ENCODE assay signal across 8 mouse cellular contexts in the genomic region with DNA sequence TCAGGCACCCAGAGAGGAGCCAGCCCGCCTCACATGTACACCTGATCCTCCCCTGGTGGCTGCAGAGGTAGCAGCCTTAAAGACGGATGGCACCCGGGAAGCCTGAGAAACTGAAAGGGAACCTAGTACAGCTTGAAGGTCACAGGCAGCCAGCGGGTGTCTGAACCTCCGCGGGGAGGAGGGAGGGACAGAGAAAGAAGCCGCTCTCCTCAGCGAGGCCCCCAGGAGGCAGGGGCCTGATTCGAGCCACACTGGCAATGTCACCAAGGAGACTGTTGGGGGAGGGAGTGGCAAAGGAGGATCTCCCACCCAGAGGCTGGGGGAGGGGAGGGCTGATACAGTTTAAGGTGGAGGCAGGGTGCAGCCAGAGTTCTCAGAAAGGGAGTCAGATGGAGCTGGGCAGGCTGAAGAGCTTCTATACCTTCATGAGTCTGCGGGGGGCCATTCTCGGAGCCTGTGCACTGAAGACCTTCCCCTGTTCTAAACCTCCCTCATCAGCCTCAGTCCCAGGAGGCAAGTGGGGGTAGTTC. TPM values are rescaled to one million over a fixed set of nuclear protein-coding genes. Genes with fewer than 3 reads are reported as not detected.
A peak's percentile ranks its signal among the peaks of the same experiment; 100 is the strongest.
DNase-seq lines count a peak whose midpoint lies in the region; ATAC-seq and TF ChIP-seq lines count a peak whose summit lies in the region.

No protein-coding gene starts in this region.

- peak overlapping the region; percentile 56 for H3K4me3 ChIP-seq in E14TG2a.4 (replicated peaks; ENCODE audit: low read length)
- no peak overlapping the region for H3K4me3 ChIP-seq in forebrain, embryonic 13.5 days
- H3K4me3 ChIP-seq in limb, embryonic 10.5 days, result peak overlapping the region; percentile 31
- H3K4me3 ChIP-seq in neural tube, embryonic 14.5 days (ENCODE audit: low read depth, low read length), result no peak overlapping the region

- H3K9me3 ChIP-seq in E14TG2a.4 (ENCODE audit: low read length), result no peaks in the 10 kb centered on the region
- no peaks in the 10 kb centered on the region; the same call in 1 of the 2 replicates for H3K9me3 ChIP-seq in forebrain, embryonic 13.5 days (replicated peaks)
- no peaks in the 10 kb centered on the region for H3K9me3 ChIP-seq in limb, embryonic 10.5 days (replicated peaks)
- H3K9me3 ChIP-seq in neural tube, embryonic 14.5 days (ENCODE audit: control insufficient read depth, low read length), result peaks cover 2% of the 10 kb centered on the region; the same call in 1 of the 2 replicates

- H3K27ac ChIP-seq in forebrain, embryonic 13.5 days, result no peak overlapping the region
- H3K27ac ChIP-seq in limb, embryonic 10.5 days, result no peak overlapping the region
- no peak overlapping the region for H3K27ac ChIP-seq in neural tube, embryonic 14.5 days (ENCODE audit: low read depth, low read length)

- WGBS in forebrain, embryonic 13.5 days, result 5% methylated on average over 11 of the region's 11 CpGs
- 1% methylated on average over 11 of the region's 11 CpGs for WGBS in limb, embryonic 10.5 days
- WGBS in neural tube, embryonic 14.5 days, result 2% methylated on average over 11 of the region's 11 CpGs

- no peak for TF ChIP-seq CTCF in E14TG2a.4 (conservative IDR thresholded peaks at IDR 0.05; ENCODE audit: low read length)

- intact Hi-C loops in left cerebral cortex, postnatal 36 days (cut with DNase I), result no loop called here

- peak; percentile 20 for DNase-seq in gastrocnemius, postnatal 25 days
- no peak for DNase-seq in gastrocnemius, postnatal 10 days
- DNase-seq in limb, embryonic 10.5 days (ENCODE audit: low spot score), result no peak
- DNase-seq in cerebellum, adult 11 months, result no peak
- no peak for DNase-seq in left cerebral cortex, postnatal 36 days (ENCODE audit: low spot score in 2 of 2)

- peaks cover 35% of the 10 kb centered on the region for H3K4me1 ChIP-seq in E14TG2a.4 (replicated peaks; ENCODE audit: low read depth, low read length)
- H3K4me1 ChIP-seq in forebrain, embryonic 13.5 days, result peaks cover 31% of the 10 kb centered on the region
- peaks cover 42% of the 10 kb centered on the region for H3K4me1 ChIP-seq in limb, embryonic 10.5 days
- peaks cover 16% of the 10 kb centered on the region for H3K4me1 ChIP-seq in neural tube, embryonic 14.5 days (ENCODE audit: control insufficient read depth, insufficient read depth, low read length)

- no peak overlapping the region for H3K9ac ChIP-seq in forebrain, embryonic 13.5 days
- no peak overlapping the region for H3K9ac ChIP-seq in neural tube, embryonic 14.5 days (replicated peaks; ENCODE audit: low read depth, low read length)

- ATAC-seq in forebrain, embryonic 13.5 days, result 0 out of 2 replicates have a peak, but pooled peaks have one; percentile 43
- peak; percentile 44; the same call in 1 of the 2 replicates for ATAC-seq in neural tube, embryonic 14.5 days (ENCODE audit: low read depth)

- no peaks in the 10 kb centered on the region for H3K36me3 ChIP-seq in E14TG2a.4 (ENCODE audit: insufficient read depth, low read length)
- no peaks in the 10 kb centered on the region for H3K36me3 ChIP-seq in forebrain, embryonic 13.5 days (ENCODE audit: poor library complexity, severe bottlenecking)
- H3K36me3 ChIP-seq in limb, embryonic 10.5 days, result no peaks in the 10 kb centered on the region
- no peaks in the 10 kb centered on the region for H3K36me3 ChIP-seq in neural tube, embryonic 14.5 days (ENCODE audit: control insufficient read depth, insufficient read depth, low read length)

- peak overlapping the region; percentile 39 for H3K4me2 ChIP-seq in forebrain, embryonic 13.5 days
- peak overlapping the region; percentile 15; the same call in 1 of the 2 replicates for H3K4me2 ChIP-seq in neural tube, embryonic 14.5 days (ENCODE audit: low read depth, low read length)

- H3K27me3 ChIP-seq in E14TG2a.4 (ENCODE audit: insufficient read depth, low read length), result peaks cover 25% of the 10 kb centered on the region
- H3K27me3 ChIP-seq in forebrain, embryonic 13.5 days, result peaks cover 21% of the 10 kb centered on the region; the same call in 1 of the 2 replicates
- H3K27me3 ChIP-seq in limb, embryonic 10.5 days (ENCODE audit: low read depth, poor library complexity, severe bottlenecking), result peaks cover 50% of the 10 kb centered on the region
- H3K27me3 ChIP-seq in neural tube, embryonic 14.5 days (ENCODE audit: control insufficient read depth, insufficient read depth, low read length), result no peaks in the 10 kb centered on the region

RNA-seq across cellular contexts. Expression of a gene that starts 6.1 kb away (rescaled TPM):
- total RNA-seq in gastrocnemius, postnatal 25 days (2021), result 10 to 100 TPM; 45.0 to 47.1 TPM
- total RNA-seq in gastrocnemius, postnatal 10 days (2021), result 10 to 100 TPM; 62.3 to 71.8 TPM
- 7.4 and 8.0 TPM in 2 replicates for polyA plus RNA-seq in forebrain, embryonic 13.5 days (2015; fragmentation: Nextera tagmentation; extraction: Ambion mirVana)
- 1.2 and 4.0 TPM in 2 replicates for polyA plus RNA-seq in limb, embryonic 10.5 days (2016; fragmentation: Nextera tagmentation; extraction: Ambion mirVana)
- 10.6 and 10.7 TPM in 2 replicates for polyA plus RNA-seq in neural tube, embryonic 14.5 days (2014; fragmentation: Nextera tagmentation; extraction: Ambion mirVana)
- total RNA-seq in left cerebral cortex, postnatal 36 days (2021), result 10 to 100 TPM; 21.1 to 37.0 TPM

RNA-seq across cellular contexts. Expression of a gene that starts 40.7 kb away (rescaled TPM):
- total RNA-seq in gastrocnemius, postnatal 25 days (2021), result 100 to 1,000 TPM; 138 to 143 TPM
- total RNA-seq in gastrocnemius, postnatal 10 days (2021), result 100 to 1,000 TPM; 111 to 119 TPM
- 63.3 and 76.7 TPM in 2 replicates for polyA plus RNA-seq in forebrain, embryonic 13.5 days (2015; fragmentation: Nextera tagmentation; extraction: Ambion mirVana)
- 53.9 and 62.8 TPM in 2 replicates for polyA plus RNA-seq in limb, embryonic 10.5 days (2016; fragmentation: Nextera tagmentation; extraction: Ambion mirVana)
- 36.8 and 37.5 TPM in 2 replicates for polyA plus RNA-seq in neural tube, embryonic 14.5 days (2014; fragmentation: Nextera tagmentation; extraction: Ambion mirVana)
- 100 to 1,000 TPM; 107 to 120 TPM for total RNA-seq in left cerebral cortex, postnatal 36 days (2021)

Comparison
In these comparisons a context has a peak if more than half of its experiments do, and no peak if none do; other contexts are left out.
1. H3K4me3 ChIP-seq: peak in E14TG2a.4 (single experiment) and limb, embryonic 10.5 days (single experiment); none in forebrain, embryonic 13.5 days (single experiment) and neural tube, embryonic 14.5 days (single experiment).